Mouse (Mus musculus) layer of hippocampus, postnatal 25 days (tissue): ENCODE results near the gene Agap1. TPM values are rescaled to one million over a fixed set of nuclear protein-coding genes. Genes with fewer than 3 reads are reported as not detected.

ENCODE experiments used
- DNase-seq, 2 experiments: peaks; one replicate each; pipeline ENCODE4 v3.0.0; 2022; ENCODE audit warnings: mixed read lengths in 2 of 2, low spot score in 1 of 2; ENCODE audit errors: extremely low spot score in 1 of 2
- total RNA-seq, 2 experiments: library from RNA; stranded (reverse); gene quantifications; 2 replicates each; pipeline ENCODE4 v1.2.3; 2021

Agap1 gene
- total RNA-seq, 2 experiments from 2014 or later: 255 to 275 TPM

DNA sequence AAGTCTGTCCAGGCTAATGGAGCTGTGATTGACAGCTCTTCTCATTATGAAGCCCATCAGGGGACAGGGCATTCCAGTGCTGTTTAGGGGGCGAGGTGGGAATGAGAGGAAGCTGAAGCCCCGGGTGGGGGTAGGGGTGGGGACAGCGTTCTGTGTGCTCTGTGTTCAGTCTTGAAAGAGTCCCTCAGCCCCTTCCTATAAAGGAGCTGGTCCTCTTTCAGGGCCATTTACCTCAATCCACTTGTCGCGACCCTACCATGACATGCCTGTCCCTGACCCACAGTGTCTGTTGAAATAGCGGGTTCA, 416.3 kb downstream of the Agap1 start:
- no peak for DNase-seq

DNA sequence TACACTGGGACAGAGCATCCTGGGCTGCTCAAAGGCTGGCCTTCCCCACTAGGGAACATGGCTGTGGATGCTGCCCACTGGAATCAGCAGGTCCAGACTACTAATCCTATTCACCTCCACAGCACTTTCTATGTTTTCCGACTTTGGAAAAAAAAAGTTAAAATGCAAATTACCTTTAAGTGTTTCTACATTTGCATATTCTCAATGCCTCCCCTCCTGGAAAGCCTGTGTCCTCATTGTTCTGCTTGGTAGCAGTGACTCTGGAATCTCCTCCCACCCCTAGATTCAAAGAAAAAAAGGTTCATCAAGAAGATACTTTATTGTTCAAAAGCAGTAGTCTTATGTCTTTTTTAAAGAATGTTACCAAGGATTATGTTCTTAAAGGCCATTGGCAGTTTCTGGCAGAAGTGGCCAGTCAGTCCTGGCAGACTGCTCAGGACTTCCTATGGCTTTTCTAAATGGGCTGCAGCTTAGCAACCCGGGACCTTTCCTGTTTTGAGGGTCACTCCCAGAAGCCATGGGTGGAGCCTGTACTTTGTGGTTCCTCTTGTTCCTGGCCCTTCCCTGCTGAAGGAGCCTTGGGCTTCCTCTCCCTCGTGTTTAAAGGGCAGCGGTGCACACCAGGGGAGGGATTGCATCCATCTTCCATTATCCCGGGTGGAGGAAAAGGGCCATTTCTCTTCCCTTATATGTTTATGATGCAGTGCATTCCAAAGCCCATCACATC, 421.9 kb downstream of the Agap1 start:
- no peak for DNase-seq

DNA sequence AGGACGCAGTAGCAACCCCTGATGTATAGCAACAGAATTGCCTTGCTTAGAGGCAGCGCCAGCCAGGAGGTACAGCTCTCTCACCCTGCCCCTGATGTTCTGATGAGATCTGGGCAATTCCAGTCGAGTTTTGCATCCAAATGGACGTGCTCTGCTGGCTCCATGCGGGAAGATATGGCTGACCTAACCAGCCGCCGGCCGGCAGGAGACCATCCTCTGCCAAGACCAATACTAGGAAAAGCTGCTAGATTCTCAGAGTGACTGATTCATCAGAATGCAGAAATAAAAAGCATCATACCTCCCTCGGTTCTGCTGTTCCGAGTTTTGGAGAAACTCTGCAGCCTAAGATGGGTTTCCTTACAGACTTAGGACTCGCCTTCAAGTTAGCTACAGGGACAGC, 423.9 kb downstream of the Agap1 start:
- no peak for DNase-seq

DNA sequence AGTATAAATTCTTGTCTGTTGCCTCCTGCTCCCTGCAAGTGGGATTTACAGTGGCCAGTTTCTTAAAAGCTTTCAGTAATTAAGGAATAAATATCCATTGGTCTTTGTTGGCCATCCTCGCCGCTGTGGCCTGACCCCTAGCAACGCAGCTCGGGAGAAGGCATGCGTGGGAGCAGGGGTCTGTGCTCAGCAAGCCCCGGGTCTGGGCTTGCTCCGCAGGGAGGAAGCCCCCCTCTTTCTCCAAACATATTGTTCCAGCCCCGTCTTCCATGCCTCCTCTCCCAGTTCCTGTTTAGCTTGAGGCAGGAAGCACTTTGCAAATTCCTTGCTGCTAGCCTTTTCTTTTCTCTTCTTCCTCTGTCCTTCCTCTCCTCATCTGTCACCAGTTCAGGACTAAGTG, 425.6 kb downstream of the Agap1 start:
- DNase-seq: no peak

DNA sequence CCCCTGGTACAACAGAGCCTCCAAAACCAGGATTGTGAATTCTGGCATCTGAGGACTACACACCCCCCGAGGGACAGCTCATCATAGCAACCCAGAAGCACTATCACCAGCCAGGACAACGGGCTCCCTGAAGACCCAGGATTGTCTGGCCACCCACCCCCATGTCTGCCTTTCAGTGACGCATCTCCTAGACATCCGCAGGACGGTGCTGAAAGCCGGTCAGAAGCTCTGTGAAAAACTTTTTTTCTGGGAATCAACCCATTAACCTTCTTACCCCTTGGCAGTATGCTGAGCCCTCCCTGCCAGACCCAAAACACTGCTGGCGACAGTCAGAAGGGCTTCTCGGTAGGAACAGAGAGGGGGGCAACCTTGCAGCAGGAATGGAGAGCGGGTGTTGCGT, 426.2 kb downstream of the Agap1 start:
- no peak for DNase-seq

DNA sequence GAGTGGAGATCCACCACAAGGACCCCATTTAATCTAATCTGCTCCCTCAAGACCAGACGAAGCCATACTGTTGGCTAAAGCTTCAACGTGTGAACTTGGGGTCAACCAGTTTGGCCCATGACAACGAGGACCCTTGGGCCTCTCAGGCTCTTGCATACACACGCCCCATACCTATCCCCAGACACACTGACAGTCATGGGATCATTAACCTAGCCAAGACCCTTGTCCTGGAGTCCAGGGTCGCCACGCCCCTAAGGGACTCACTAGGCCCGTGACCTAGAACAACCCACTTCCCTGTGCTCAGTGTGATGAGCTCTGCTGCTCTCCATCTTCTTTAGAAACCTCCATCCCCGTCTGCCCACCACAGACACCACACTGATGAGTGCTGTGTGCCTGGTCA, 429.7 kb downstream of the Agap1 start:
- DNase-seq: no peak

DNA sequence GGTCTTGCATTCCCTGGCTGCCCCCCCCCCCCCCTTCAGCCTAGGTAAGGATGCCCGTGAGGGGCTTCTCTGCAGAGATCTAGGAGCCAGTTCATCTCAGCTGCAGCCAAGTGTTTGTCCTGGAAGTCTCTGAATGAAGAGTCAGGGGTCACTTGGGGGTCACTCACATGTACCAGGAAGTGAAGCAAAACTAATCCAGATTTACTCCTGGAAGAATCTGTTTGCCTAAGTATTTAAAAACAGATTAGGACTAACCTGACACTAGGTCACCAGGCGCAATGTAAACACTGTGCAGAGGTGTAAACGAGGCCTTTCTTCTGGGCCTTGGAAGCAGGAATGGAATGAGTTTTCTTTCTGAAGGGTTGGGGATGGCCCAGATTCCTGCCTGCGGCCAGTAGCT, 431.1 kb downstream of the Agap1 start:
- DNase-seq: no peak

DNA sequence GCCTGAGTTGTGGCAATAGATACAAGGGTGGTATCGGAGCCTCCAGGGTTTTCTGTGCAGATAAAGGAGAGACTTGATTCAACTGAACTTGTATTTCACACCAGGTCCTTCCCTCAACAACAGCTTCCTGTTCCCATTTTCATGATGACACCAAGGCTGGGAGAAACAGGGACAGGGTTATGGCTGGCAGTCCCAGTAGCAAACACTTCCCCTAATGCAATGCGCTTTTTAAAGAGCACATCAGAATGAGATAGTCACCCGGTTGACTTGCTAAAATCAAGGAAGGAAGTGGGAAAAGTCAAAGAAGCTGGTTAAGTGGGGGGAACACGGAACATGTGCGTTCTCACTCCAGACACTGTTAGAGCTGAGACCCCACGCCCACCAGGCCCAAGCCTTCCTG, 436.8 kb downstream of the Agap1 start:
- no peak for DNase-seq

DNA sequence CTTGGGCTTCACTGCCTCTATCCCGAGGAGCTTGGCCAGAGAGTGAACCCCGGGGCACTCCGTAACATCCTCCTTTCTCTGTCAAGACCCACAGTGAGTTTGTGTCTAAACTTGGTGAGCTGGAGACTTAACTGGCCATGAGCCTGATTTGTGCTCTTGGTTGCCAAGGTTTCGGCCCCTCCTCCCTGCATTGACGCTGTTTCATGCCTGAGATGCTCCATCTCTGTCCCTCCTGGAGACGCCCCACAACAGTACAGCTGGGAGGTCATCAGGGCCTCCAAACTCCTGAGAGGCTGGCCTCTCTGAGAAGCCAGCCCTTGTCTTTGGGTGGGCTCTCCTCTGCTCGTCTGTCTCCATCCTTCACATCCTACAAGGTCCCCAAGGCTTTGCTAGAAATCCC, 437.7 kb downstream of the Agap1 start:
- DNase-seq: no peak

DNA sequence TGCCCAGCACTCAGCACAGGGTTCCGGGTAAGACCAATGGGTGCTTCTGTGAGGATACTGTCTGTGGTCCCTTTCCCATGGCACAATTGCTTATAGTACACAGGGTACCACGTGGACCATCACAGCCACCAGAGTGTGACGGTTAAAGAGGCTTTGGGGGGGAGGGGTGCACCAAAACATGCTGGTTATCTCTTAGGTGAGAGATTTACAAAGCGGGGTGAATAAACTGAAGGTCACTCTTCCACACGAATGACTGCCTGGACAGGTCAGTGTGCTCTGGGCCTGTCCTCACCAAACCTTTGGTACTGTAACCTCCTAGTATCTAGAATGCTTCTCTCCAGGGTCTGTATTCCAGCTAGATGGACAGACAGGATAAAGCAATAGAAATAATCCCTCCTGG, 441.2 kb downstream of the Agap1 start:
- DNase-seq: no peak

DNA sequence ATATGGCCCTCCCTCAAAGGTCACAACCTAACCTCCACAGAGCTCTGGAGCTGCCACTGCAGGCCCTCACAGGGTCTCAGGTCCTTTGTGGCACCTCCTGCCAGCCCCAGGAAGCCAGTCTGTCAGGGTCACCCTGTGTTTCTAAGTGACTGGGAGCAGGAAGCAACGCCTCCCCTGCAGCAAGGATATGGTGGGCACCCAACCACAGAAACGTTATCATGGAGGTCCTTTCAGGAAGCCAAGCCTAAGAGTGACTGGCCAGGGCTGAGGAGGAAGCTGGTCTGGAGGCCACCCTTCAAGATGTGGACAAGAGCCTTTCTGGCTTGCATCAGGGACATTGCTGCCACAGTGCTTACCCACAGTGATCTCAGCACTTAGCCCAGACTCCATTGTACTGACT, 444.4 kb downstream of the Agap1 start:
- no peak for DNase-seq

DNA sequence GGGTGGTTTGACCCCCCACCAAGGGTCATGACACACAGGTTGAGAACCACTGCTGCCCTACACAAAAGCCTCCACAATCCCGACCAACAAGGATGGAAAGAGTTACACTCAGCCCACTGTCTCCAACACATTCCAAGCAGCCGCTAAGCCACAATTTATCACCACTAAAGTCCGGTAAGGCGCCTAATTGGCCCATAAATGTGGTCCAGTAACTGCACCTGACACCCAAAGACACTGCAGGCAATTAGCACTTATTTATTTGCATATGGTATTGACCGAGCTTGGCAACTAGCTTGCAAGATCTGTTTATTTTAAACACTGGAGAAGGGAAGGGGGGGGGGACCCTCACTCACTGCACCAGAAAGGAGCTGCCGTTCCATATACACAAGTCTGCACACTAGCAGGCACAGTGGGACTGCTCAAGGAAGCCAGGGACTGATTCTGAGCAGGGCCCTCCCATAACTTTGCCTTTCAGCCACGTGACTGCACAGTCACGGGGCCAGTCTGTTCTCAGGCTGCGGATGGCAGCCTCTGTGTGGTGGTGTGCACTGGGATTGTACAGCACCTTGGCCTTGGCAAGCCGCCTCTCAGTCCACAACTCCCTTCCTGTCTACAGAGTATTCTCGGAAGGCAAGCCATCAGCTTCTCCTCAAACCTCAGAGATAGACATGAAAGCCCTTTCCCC, 445.3 kb downstream of the Agap1 start:
- no peak for DNase-seq

DNA sequence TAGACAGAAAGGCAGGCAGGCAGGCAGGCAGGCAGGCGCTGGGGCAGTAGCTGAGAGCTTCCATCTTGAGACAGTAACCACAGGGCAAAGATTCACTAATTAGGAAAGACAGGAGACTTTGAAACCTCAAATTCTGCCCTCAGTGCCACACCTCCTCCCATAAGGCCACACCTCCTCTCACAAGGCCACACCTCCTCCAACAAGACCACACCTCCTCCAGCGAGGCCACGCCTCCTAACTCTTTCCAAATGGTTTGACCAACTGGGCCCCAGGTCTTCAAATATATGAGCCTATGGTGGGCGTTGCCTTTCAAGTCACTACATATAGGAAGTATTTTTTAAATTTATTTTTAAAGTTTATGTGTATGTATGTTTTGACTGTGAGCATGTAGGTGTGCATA, 446.8 kb downstream of the Agap1 start:
- no peak for DNase-seq

DNA sequence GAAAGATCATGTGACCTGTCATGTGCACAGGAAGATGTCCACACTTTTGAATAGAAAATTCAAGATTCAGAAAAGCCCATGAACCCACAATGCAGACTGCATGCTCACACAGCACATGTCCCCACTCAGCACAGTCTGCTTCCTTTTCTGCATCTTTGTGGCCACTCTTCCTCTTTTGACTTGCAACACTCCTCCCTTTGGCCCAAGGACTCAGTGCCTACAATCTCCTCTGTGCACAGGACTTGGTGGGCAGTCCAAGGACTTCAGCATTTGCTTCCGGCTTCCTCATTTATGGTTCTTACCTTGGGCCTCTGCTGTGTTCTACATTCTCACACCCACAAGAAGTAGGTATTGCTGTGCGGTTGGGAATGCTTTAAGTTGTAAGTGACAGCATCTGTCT, 447.6 kb downstream of the Agap1 start:
- DNase-seq: no peak

DNA sequence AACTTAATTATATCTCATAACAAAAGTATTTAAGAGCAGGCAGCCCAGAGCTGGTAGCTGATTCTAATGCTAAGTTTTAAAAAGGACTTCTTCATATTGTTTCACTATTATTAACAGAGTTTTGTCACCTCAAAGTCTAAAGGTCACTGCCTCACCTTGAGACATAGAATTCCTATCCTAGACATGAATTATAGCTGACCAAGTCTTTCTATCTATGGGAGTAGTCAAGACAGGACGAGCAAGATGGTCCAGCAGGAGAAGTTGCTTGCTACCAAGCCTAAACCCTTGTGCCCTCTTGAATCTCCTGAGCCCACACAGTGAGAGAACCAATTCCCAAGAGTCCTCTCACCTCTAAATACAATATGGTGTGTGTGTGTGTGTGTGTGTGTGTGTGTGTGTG, 448.0 kb downstream of the Agap1 start:
- DNase-seq: no peak

DNA sequence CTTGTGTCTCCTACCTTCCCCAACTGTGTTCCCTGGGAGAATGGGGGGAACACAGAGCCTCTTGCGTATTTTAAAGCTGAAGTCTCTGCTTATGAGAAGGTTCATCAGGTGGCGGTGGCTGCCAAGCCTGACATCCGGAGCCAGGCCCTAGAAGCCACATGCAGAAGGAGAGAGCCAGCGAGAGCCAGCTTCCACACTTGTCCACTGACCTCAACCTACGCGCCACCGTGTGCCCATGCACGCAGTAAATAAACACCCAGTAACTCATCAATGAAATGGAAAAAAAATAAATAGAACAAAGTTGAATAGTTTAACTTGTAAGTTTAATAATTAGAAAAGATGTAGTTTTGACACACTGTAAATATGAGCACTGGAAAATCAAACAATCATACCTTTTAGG, 455.2 kb downstream of the Agap1 start:
- DNase-seq: no peak

DNA sequence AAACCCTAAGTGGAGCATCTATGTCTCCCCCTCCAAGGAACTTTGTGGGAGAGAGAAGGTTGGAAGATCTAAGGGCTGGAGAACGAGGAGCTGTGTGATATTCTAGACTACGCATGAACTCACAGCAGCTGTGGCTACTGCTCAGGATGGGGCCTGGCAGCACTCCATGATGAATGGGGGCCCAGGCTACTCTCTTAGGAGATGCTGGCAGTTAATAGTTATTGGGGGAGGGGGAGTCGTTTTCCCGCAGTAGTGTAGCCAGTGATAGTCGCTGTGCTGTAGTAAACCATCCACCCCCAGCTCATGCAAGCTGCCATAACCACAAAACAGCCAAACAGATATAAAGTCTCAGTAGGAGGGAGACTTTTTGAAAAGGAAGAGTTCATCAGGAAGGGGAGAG, 457.8 kb downstream of the Agap1 start:
- no peak for DNase-seq

DNA sequence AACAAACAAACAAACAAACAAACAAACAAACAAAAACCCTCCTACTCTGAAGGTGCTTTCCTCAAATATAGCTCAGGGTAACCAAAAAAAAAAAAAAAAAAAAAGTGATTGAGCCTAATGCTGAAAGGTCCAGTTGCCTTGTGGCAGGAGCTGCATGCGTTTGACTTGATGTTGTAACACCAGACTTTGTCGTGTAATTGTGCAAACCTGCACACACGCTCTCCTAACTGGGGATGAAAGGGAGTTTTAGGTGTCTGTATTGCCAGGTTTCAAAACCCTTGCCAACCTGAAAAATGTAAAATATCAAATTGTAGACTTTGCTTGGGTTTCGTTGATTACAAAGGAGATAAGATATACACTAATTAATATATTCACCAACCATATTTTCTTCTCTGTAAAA, 459.0 kb downstream of the Agap1 start:
- no peak for DNase-seq

DNA sequence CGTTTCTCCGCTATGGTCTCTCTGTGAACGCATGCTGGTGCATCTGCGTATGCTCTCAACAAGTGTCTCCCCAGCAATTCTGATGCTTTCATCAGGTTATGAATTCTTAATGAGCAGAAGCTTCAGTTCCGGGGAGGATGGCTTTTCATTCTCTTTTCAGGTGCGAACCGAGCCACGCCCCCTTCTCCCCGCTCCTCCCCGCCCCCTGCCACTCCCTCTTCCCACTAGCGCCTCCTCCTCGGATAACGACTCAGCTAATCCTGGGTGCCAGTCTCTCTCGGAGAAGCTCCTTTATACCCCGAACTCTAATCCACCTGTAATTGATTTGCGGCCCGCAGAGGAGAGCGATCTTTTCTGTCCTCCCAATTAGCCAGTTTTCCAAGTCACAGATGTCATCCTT, 463.5 kb downstream of the Agap1 start:
- DNase-seq: no peak

DNA sequence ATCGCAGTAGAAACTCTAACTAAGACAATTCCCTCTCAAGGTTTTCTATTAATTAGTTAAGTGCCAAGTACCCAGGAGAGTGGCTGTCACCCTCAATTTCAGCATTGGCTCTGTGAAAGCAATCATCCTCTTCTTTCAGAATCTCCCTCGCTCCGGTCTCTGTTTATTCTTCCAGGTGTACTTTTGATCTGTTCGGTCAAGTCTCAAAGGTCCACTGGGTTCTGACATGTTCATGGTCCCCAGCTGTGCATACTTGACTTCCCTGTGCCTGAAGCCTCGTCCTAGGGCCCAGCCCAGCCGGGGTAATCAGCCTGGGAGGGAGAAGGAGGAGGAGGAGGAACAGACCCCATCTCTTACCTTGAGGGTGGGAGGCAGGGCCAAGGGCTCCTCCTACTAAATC, 464.6 kb downstream of the Agap1 start:
- DNase-seq: no peak

DNA sequence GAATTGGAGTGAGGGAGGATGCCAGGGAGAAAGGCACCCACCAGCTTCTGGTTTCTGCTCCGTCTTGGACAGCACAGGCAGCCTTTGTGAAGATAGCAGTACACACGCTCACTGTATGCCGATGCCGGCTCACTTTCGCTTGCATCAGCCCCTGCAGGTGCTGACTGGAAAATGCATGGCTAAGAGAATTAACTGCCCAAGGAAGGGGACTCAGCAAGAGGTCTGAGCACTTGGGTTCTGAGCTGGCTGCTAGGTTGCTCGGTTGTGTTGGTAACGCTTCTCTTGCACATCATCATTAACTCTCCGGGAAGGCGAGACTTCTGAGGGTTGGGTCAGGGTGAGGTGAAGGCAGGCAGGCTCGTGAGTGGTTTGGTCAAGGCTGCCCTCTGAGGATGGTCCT, 467.2 kb downstream of the Agap1 start:
- no peak for DNase-seq

DNA sequence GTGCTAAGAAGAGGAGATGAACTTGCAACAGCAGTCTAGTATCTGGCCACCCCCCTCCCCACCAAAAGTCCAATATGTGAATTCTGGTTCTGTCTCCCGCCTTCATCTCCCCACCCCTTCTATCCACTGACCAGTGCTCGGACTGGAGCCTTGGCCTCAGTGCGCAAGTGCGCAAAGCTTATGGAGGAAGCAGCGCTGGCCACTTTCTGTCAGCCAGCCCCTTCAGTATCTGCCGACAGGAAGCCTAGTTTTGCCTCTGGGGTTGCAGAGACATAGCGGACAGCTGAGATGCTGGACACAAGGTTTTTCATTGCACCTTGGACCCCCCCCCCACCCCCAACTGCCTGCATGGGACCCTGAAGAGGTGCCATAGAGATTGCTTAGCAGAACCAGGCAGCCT, 467.7 kb downstream of the Agap1 start:
- DNase-seq: no peak
